Mouse (Mus musculus) heart, adult 2 months (tissue): ENCODE measurements at regions not wholly inside any gene's neighbourhood (a gene's known extent, or its start where the extent isn't known, plus 50 kb on each side); places are given as distances from the start of the nearest gene placed in this dataset.
"Not testable (repeated sequence)": the region's sequence is repeated elsewhere in the genome, so short reads cannot be mapped to it uniquely, and the experiment has no call there.

ENCODE experiments used
- DNase-seq, 2 experiments: peaks; one replicate each; pipeline ENCODE4 v3.0.0; 2021
- H3K27ac ChIP-seq: fragments of 200-600 bp; 2 replicates; pipeline ENCODE4 v1.8.1; 2022
- H3K27me3 ChIP-seq: fragments of 200-500 bp; 2 replicates; pipeline ENCODE4 v1.6.1; 2012; ENCODE audit warnings: mild to moderate bottlenecking, low read length, inconsistent platforms, mixed read lengths; ENCODE audit not compliant: control insufficient read depth, insufficient read depth
- H3K36me3 ChIP-seq: fragments of 200-500 bp; 2 replicates; pipeline ENCODE4 v1.6.1; 2012; ENCODE audit warnings: low read length, inconsistent platforms; ENCODE audit not compliant: control insufficient read depth, insufficient read depth
- H3K4me1 ChIP-seq: fragments of 200-500 bp; 2 replicates; pipeline ENCODE4 v1.6.1; 2011; ENCODE audit warnings: low read length; ENCODE audit not compliant: control insufficient read depth, insufficient read depth
- H3K4me3 ChIP-seq: fragments of 200-600 bp; 2 replicates; pipeline ENCODE4 v1.8.1; 2022
- H3K79me2 ChIP-seq: fragments of 200-500 bp; replicated peaks from 2 replicates; pipeline ENCODE4 v1.6.1; 2012; ENCODE audit warnings: mild to moderate bottlenecking, inconsistent platforms, low read length, moderate library complexity, mixed read lengths; ENCODE audit not compliant: control insufficient read depth, insufficient read depth
- H3K9ac ChIP-seq: fragments of 200-500 bp; 2 replicates; pipeline ENCODE4 v1.6.1; 2012; ENCODE audit warnings: low read depth, mild to moderate bottlenecking, control low read depth, inconsistent platforms, low read length, mixed read lengths
- CTCF ChIP-seq: fragments of 200-600 bp; IDR thresholded peaks from 2 replicates; pipeline ENCODE4 v1.8.1; 2022; ENCODE audit warnings: antibody characterized with exemption, mild to moderate bottlenecking, moderate library complexity
- EP300 ChIP-seq: fragments of 200-500 bp; IDR thresholded peaks from 2 replicates; pipeline ENCODE4 v1.6.1; 2011; ENCODE audit warnings: low read depth, low read length, control low read depth; ENCODE audit not compliant: insufficient read depth
- POLR2A ChIP-seq: fragments of 200-500 bp; IDR thresholded peaks from 2 replicates; pipeline ENCODE4 v1.6.1; 2011; ENCODE audit warnings: mild to moderate bottlenecking, low read depth, low read length, control low read depth; ENCODE audit not compliant: insufficient read depth
- WGBS: fragments of 180-500 bp; shearing (Covaris S2); methylation state at CpG from one replicate; pipeline ENCODE4 v1.1.7; 2018; 5-methylcytosine and 5-hydroxymethylcytosine counted together
- intact Hi-C: fragments of 180-260 bp; cut with DNase I; formaldehyde crosslinking; loops from one replicate; pipeline ENCODE4 v1.15.1; 2025

GRCm38 (mm10) chr13:97473256-97473970, 232.5 kb downstream of the Enc1 start:
- 89% methylated on average over 7 of the region's 7 CpGs for WGBS

GRCm38 (mm10) chr13:97469999-97470398, 229.1 kb downstream of the Enc1 start:
- Histone ChIP-seq H3K27ac (no peak overlapping the region), H3K27me3 (no peaks in the 10 kb centered on the region), H3K79me2 (no peaks in the 10 kb centered on the region), H3K9ac (no peak overlapping the region), H3K4me3 (no peak overlapping the region), H3K36me3 (no peaks in the 10 kb centered on the region), H3K4me1 (no peaks in the 10 kb centered on the region)
- DNase-seq: no peak
- WGBS: 53% methylated on average over 10 of the region's 10 CpGs
- TF ChIP-seq CTCF (no peak), EP300 (no peak), POLR2A (no peak)
- intact Hi-C loops: no loop called here

More at GRCm38 (mm10) chr13:97473256-97473970, 232.5 kb downstream of the Enc1 start:
- Histone ChIP-seq H3K4me1 (no peaks in the 10 kb centered on the region), H3K4me3 (no peak overlapping the region), H3K27ac (no peak overlapping the region), H3K79me2 (no peaks in the 10 kb centered on the region), H3K9ac (no peak overlapping the region), H3K36me3 (no peaks in the 10 kb centered on the region), H3K27me3 (no peaks in the 10 kb centered on the region)
- TF ChIP-seq CTCF: no peak
- TF ChIP-seq EP300: no peak
- TF ChIP-seq POLR2A: no peak
- intact Hi-C loops: no loop called here
- peak in 1 of 2 experiments; percentile 5 for DNase-seq

GRCm38 (mm10) chr13:97468874-97469593, 228.1 kb downstream of the Enc1 start:
- Histone ChIP-seq H3K4me1 (no peaks in the 10 kb centered on the region), H3K79me2 (no peaks in the 10 kb centered on the region), H3K4me3 (no peak overlapping the region), H3K27ac (no peak overlapping the region), H3K36me3 (no peaks in the 10 kb centered on the region), H3K9ac (no peak overlapping the region), H3K27me3 (no peaks in the 10 kb centered on the region)
- WGBS: 88% methylated on average over 10 of the region's 10 CpGs
- DNase-seq: no peak
- intact Hi-C loops: no loop called here
- TF ChIP-seq POLR2A (no peak), CTCF (no peak), EP300 (no peak)

- H3K79me2 ChIP-seq, intact Hi-C loops, H3K27me3 ChIP-seq, DNase-seq, H3K36me3 ChIP-seq, H3K4me1 ChIP-seq, H3K9ac ChIP-seq, H3K27ac ChIP-seq, H3K4me3 ChIP-seq: not testable (repeated sequence)
- WGBS: 77% methylated on average over 1 of the region's 1 CpGs
Measured at GRCm38 (mm10) chr13:97466585-97466984, 225.7 kb downstream of the Enc1 start.

- TF ChIP-seq EP300 (no peak), POLR2A (no peak), CTCF (no peak)
- intact Hi-C loops: loop anchor here (2.0 kb wide), 1 partner anchor 57 kb away; no protein-coding TSS in a partner anchor
Measured at GRCm38 (mm10) chr13:97463798-97464197, 222.9 kb downstream of the Enc1 start.

GRCm38 (mm10) chr13:97462884-97463235, 222.0 kb downstream of the Enc1 start:
- Histone ChIP-seq H3K36me3 (no peaks in the 10 kb centered on the region; the same call in 1 of the 2 replicates), H3K9ac (no peak overlapping the region), H3K27ac (no peak overlapping the region; the same call in 1 of the 2 replicates), H3K4me3 (no peak overlapping the region), H3K79me2 (no peaks in the 10 kb centered on the region), H3K4me1 (peaks cover 2% of the 10 kb centered on the region), H3K27me3 (no peaks in the 10 kb centered on the region)
- TF ChIP-seq EP300 (no peak), CTCF (no peak), POLR2A (no peak)
- DNase-seq: no peak
- 57% methylated on average over 2 of the region's 2 CpGs for WGBS
- intact Hi-C loops: no loop called here

More at GRCm38 (mm10) chr13:97463798-97464197, 222.9 kb downstream of the Enc1 start:
- H3K27ac ChIP-seq: no peak overlapping the region
- H3K9ac ChIP-seq: no peak overlapping the region
- DNase-seq: no peak
- H3K36me3 ChIP-seq: no peaks in the 10 kb centered on the region; the same call in 1 of the 2 replicates
- H3K4me1 ChIP-seq: peaks cover 2% of the 10 kb centered on the region
- no peaks in the 10 kb centered on the region for H3K27me3 ChIP-seq
- WGBS: 68% methylated on average over 8 of the region's 8 CpGs
- H3K79me2 ChIP-seq: no peaks in the 10 kb centered on the region
- no peak overlapping the region for H3K4me3 ChIP-seq
